Mouse (Mus musculus) CH12.LX (cell line): ENCODE measurements around the gene Prr5l.

Experiments
- CHD1 ChIP-seq: IDR thresholded peaks from 2 replicates; pipeline ENCODE4 v1.6.1; 2012; ENCODE audit warnings: low read depth, low read length, improper control_type of control experiment, inconsistent platforms
- CHD2 ChIP-seq: IDR thresholded peaks from 2 replicates; pipeline ENCODE4 v1.6.1; 2011; ENCODE audit warnings: low read length, improper control_type of control experiment
- CTCF ChIP-seq, 2 experiments: IDR thresholded peaks in 1 of 2; conservative IDR thresholded peaks in 1 of 2; 2 replicates each; pipeline ENCODE4 v1.5.1; 2011 to 2012; ENCODE audit warnings: low read depth in 2 of 2, low read length in 2 of 2, improper control_type of control experiment in 1 of 2, inconsistent platforms in 1 of 2, mild to moderate bottlenecking in 1 of 2, moderate library complexity in 1 of 2
- E2F4 ChIP-seq: IDR thresholded peaks from 2 replicates; pipeline ENCODE4 v1.6.1; 2011; ENCODE audit warnings: low read depth, low read length, improper control_type of control experiment; ENCODE audit not compliant: insufficient replicate concordance
- EP300 ChIP-seq: IDR thresholded peaks from 2 replicates; pipeline ENCODE4 v1.6.1; 2011; ENCODE audit warnings: low read length, improper control_type of control experiment
- ETS1 ChIP-seq: conservative IDR thresholded peaks from 2 replicates; pipeline ENCODE4 v1.6.1; 2012; ENCODE audit warnings: low read depth, mild to moderate bottlenecking, inconsistent platforms, low read length, improper control_type of control experiment, moderate library complexity
- JUN ChIP-seq: IDR thresholded peaks from 2 replicates; pipeline ENCODE4 v1.6.1; 2011; ENCODE audit warnings: low read depth, mild to moderate bottlenecking, low read length, improper control_type of control experiment, moderate library complexity; ENCODE audit not compliant: insufficient read depth
- MAX ChIP-seq: IDR thresholded peaks from 2 replicates; pipeline ENCODE4 v1.6.1; 2011; ENCODE audit warnings: low read length, improper control_type of control experiment
- MYC ChIP-seq: IDR thresholded peaks from 2 replicates; pipeline ENCODE4 v1.6.1; 2011; ENCODE audit warnings: low read depth, mild to moderate bottlenecking, improper control_type of control experiment, low read length
- POLR2A ChIP-seq: IDR thresholded peaks from 2 replicates; pipeline ENCODE4 v1.6.1; 2011; ENCODE audit warnings: low read depth, mild to moderate bottlenecking, improper control_type of control experiment, low read length
- RCOR1 ChIP-seq: conservative IDR thresholded peaks from 2 replicates; pipeline ENCODE4 v1.6.1; 2012; ENCODE audit warnings: low read depth, mild to moderate bottlenecking, inconsistent platforms, low read length, improper control_type of control experiment
- SMC3 ChIP-seq: IDR thresholded peaks from 2 replicates; pipeline ENCODE4 v1.6.1; 2011; ENCODE audit warnings: low read depth, low read length, improper control_type of control experiment
- USF2 ChIP-seq: conservative IDR thresholded peaks from 2 replicates; pipeline ENCODE4 v1.6.1; 2011; ENCODE audit warnings: low read depth, low read length, improper control_type of control experiment
- ZKSCAN1 ChIP-seq: IDR thresholded peaks from 2 replicates; pipeline ENCODE4 v1.6.1; 2012; ENCODE audit warnings: low read depth, inconsistent platforms, low read length, improper control_type of control experiment, borderline replicate concordance

DNA sequence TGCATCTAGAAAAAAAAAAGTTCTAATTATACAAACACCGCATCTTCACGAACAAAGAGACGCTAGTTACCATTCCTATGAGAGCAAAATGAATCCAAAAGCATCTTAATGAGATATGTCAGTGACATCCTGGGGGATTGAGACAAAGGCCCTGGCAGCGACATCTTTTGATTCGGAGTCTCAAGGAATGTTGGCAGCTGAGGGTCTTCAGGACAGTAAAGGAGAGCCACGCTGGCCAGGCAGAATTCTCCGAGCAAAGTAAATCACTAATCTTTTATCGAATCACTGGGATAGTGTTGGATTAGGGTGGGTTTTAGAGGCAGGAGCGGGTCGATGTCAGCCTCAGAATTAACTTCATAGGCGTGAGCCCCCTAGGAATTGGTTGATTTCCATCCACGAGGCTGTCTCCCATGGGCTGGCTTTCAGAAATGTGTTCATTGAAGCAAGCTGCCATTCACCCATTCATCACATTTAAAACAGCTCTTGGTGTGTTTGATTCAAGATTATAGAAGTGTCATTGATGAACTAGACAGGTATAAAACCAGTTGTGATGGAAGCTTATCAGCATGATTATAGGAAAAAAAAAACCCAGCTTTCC, 42.9 kb upstream of the Prr5l start:
- no peak for TF ChIP-seq EP300
- TF ChIP-seq CTCF (conservative IDR thresholded peaks at IDR 0.05 in 1 of 2, IDR thresholded peaks at IDR 0.05 in 1 of 2; ENCODE audit: low read depth in 2 of 2, low read length in 2 of 2) = no peak
- no peak for TF ChIP-seq RCOR1
- TF ChIP-seq JUN = no peak
- TF ChIP-seq SMC3 = no peak
- TF ChIP-seq ZKSCAN1 = no peak
- no peak for TF ChIP-seq POLR2A
- TF ChIP-seq MAX = no peak
- TF ChIP-seq ETS1 = no peak
- no peak for TF ChIP-seq CHD1
- no peak for TF ChIP-seq MYC
- TF ChIP-seq E2F4 = no peak
- TF ChIP-seq USF2 = no peak
- no peak for TF ChIP-seq CHD2
